Mouse (Mus musculus) neural tube, embryonic 15.5 days (tissue): ENCODE measurements at regions not wholly inside any gene's neighbourhood (a gene's known extent, or its start where the extent isn't known, plus 50 kb on each side); places are given as distances from the start of the nearest gene placed in this dataset.

ENCODE experiments used
- ATAC-seq: fragments of 200-750 bp; cut with Nextera tagmentation; 2 replicates; pipeline ENCODE4 v1.8.0; 2017; ENCODE audit warnings: mild to moderate bottlenecking, moderate TSS enrichment, moderate library complexity; ENCODE audit not compliant: low FRiP score
- H3K27ac ChIP-seq: fragments of 300-500 bp; sonication (generic); replicated peaks from 2 replicates; pipeline ENCODE4 v1.5.1; 2015; ENCODE audit warnings: mild to moderate bottlenecking, inconsistent platforms
- H3K27me3 ChIP-seq: fragments of 300-500 bp; sonication (generic); replicated peaks from 2 replicates; pipeline ENCODE4 v1.6.1; 2015; ENCODE audit warnings: inconsistent platforms
- H3K36me3 ChIP-seq: fragments of 300-500 bp; sonication (generic); 2 replicates; pipeline ENCODE4 v1.6.1; 2015; ENCODE audit warnings: inconsistent platforms
- H3K4me1 ChIP-seq: fragments of 300-500 bp; sonication (generic); 2 replicates; pipeline ENCODE4 v1.6.1; 2015; ENCODE audit warnings: inconsistent platforms
- H3K4me2 ChIP-seq: fragments of 300-500 bp; sonication (generic); 2 replicates; pipeline ENCODE4 v1.6.1; 2015; ENCODE audit warnings: inconsistent platforms, mild to moderate bottlenecking, moderate library complexity
- H3K4me3 ChIP-seq: fragments of 300-500 bp; sonication (generic); replicated peaks from 2 replicates; pipeline ENCODE4 v1.5.1; 2015; ENCODE audit warnings: mild to moderate bottlenecking, inconsistent platforms
- H3K9ac ChIP-seq: fragments of 300-500 bp; sonication (generic); replicated peaks from 2 replicates; pipeline ENCODE4 v1.6.1; 2015; ENCODE audit warnings: mild to moderate bottlenecking, inconsistent platforms
- H3K9me3 ChIP-seq: fragments of 300-500 bp; sonication (generic); replicated peaks from 2 replicates; pipeline ENCODE4 v1.6.1; 2016; ENCODE audit warnings: inconsistent platforms
- WGBS: fragments of 180-500 bp; shearing (Covaris S2); methylation state at CpG from one replicate; pipeline ENCODE4 v1.1.7; 2015; ENCODE audit warnings: mixed read lengths; 5-methylcytosine and 5-hydroxymethylcytosine counted together

DNA sequence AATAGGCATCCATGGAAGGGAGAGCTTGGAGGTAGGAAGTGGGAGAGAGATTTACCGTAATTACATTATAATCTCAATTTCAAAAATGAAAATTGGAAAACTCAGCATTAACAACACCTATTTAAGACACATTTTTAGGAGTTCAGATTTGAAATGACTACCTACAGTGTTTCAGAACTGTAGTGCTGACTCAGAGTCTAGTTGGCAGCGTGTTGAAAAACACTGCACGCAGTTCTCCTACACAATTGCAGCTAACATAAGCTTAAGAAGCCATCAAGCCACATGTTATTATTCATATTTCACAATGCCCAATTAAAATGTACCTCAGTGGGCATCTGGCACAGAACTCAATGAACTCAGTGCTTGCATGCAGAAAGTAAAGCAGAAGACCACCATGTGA lies 863.5 kb downstream of the Basp1 start:
- 97% methylated on average over 3 of the region's 3 CpGs for WGBS
- no peak for ATAC-seq
- no peak overlapping the region for H3K9ac ChIP-seq

GRCm38 (mm10) chr15:24530065-24530464 lies 883.5 kb downstream of the Basp1 start:
- Histone ChIP-seq H3K4me2 (no peak overlapping the region), H3K4me3 (no peak overlapping the region), H3K36me3 (no peaks in the 10 kb centered on the region), H3K27me3 (no peaks in the 10 kb centered on the region), H3K9me3 (no peaks in the 10 kb centered on the region), H3K27ac (no peak overlapping the region), H3K4me1 (no peaks in the 10 kb centered on the region), H3K9ac (no peak overlapping the region)
- no peak for ATAC-seq
- 68% methylated on average over 3 of the region's 3 CpGs for WGBS

More for the DNA sequence above, 863.5 kb downstream of the Basp1 start:
- Histone ChIP-seq H3K27ac (no peak overlapping the region), H3K9me3 (no peaks in the 10 kb centered on the region), H3K4me3 (no peak overlapping the region), H3K27me3 (no peaks in the 10 kb centered on the region), H3K4me1 (no peaks in the 10 kb centered on the region), H3K4me2 (no peak overlapping the region), H3K36me3 (no peaks in the 10 kb centered on the region)

GRCm38 (mm10) chr15:24527379-24527778 lies 886.2 kb downstream of the Basp1 start:
- WGBS: 80% methylated on average over 5 of the region's 5 CpGs
- Histone ChIP-seq H3K4me1 (no peaks in the 10 kb centered on the region), H3K9me3 (no peaks in the 10 kb centered on the region), H3K9ac (no peak overlapping the region), H3K4me2 (no peak overlapping the region), H3K4me3 (no peak overlapping the region), H3K27me3 (no peaks in the 10 kb centered on the region), H3K27ac (no peak overlapping the region), H3K36me3 (no peaks in the 10 kb centered on the region)
- ATAC-seq: no peak

DNA sequence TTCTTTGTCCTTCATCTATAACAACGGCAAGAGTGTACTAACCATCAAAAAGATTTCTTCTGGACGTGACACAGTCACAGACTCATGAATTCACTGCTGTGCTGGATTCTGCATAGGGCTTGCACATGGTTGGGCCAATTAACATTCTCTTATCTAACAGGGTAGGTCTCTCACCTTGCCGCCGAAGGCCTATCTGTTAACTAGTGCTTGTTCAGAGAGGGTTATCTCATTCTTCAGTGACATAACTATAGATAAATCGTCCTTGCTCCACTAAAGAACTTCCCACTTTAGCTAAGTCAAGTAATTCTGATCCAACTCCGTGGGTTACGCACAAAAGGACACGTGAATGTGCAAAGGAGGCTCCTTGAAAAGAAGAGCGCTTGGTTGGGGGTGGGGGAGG lies 899.6 kb downstream of the Basp1 start:
- no peak overlapping the region for H3K27ac ChIP-seq
- ATAC-seq: no peak
- H3K4me2 ChIP-seq: no peak overlapping the region
- no peak overlapping the region for H3K9ac ChIP-seq
- no peaks in the 10 kb centered on the region for H3K36me3 ChIP-seq
- H3K4me1 ChIP-seq: no peaks in the 10 kb centered on the region
- no peaks in the 10 kb centered on the region for H3K9me3 ChIP-seq
- 88% methylated on average over 9 of the region's 9 CpGs for WGBS
- no peak overlapping the region for H3K4me3 ChIP-seq
- H3K27me3 ChIP-seq: no peaks in the 10 kb centered on the region

DNA sequence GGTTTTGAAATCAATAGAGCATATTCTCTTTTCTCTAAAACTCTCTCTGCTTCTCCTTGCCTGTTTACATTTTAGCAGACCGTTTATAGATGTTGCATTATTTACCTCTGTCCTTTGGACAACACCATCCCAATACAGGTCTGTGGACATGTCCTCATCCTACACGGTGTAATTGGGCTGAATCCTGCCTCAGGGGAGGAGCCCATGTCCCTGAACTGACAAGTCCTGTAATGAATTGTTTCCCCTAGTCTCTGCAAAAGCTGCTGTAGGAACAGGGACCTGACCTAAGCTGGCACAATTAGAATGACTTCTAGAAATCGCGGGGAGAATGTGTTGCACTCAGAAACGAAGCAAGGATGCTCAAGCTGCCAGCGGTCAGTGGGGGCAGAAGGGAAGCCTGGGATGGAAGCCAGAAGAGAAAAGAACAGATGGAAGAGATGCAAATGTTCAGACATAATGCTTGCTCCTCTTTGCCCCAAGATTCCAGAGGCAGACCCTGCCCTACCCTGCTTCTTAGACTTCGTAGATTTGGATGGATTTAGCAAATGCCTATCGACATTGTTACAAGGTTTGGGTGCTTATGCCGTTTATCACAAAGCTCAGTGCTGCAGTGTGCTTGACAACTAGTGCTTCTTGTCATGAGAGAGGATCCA lies 911.5 kb downstream of the Basp1 start:
- Histone ChIP-seq H3K27me3 (no peaks in the 10 kb centered on the region), H3K36me3 (no peaks in the 10 kb centered on the region), H3K9ac (no peak overlapping the region), H3K4me1 (no peaks in the 10 kb centered on the region), H3K9me3 (no peaks in the 10 kb centered on the region), H3K27ac (no peak overlapping the region), H3K4me2 (no peak overlapping the region), H3K4me3 (no peak overlapping the region)
- WGBS: 72% methylated on average over 9 of the region's 9 CpGs
- ATAC-seq: no peak

DNA sequence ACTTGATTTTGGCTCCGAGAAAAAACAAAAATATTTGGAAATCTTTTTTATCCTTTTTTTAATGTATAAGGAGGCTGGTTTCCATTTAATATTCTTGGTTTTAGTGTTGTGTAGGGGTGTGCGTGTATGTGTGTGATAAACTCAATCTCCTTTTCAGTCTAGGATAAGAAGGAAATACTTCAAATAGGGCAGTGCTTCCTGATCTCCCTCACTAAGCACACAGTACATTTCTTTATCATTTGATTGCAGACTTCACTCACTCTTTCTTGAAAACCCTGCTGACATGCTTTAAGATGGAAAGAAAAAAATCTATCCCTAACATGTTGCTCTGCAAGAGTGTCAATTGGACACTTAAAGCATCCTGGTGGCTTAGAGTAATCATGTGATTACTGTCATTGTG lies 927.3 kb downstream of the Basp1 start:
- H3K9ac ChIP-seq: no peak overlapping the region
- no peaks in the 10 kb centered on the region for H3K4me1 ChIP-seq
- no peak for ATAC-seq
- H3K27ac ChIP-seq: no peak overlapping the region
- H3K36me3 ChIP-seq: no peaks in the 10 kb centered on the region
- no peaks in the 10 kb centered on the region for H3K9me3 ChIP-seq
- 92% methylated on average over 2 of the region's 2 CpGs for WGBS
- no peaks in the 10 kb centered on the region for H3K27me3 ChIP-seq
- H3K4me3 ChIP-seq: no peak overlapping the region
- no peak overlapping the region for H3K4me2 ChIP-seq

DNA sequence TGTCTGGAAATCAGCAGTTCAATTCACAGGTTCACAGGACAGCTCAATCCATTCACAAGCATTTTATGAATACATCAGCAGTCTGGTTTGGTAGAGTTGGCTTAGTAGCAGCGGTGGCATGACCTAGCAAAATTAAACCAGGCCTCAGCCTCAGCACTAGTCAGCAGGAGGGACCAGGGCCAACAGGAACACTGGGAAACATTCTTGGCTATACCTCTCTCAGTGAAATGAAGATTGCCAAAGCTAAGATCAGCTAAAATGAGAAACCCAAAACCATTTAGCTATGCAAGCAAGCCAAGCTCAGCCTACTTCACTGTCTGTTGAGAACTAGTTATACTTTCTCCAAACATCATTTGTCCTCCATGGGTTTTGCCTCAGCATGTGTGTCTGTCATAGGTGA lies 945.3 kb downstream of the Basp1 start:
- H3K4me1 ChIP-seq: no peaks in the 10 kb centered on the region
- no peak for ATAC-seq
- no peaks in the 10 kb centered on the region for H3K27me3 ChIP-seq
- no peak overlapping the region for H3K9ac ChIP-seq
- H3K4me3 ChIP-seq: no peak overlapping the region
- 94% methylated on average over 1 of the region's 1 CpGs for WGBS
- no peaks in the 10 kb centered on the region for H3K36me3 ChIP-seq
- no peak overlapping the region for H3K4me2 ChIP-seq
- no peaks in the 10 kb centered on the region for H3K9me3 ChIP-seq
- H3K27ac ChIP-seq: no peak overlapping the region

DNA sequence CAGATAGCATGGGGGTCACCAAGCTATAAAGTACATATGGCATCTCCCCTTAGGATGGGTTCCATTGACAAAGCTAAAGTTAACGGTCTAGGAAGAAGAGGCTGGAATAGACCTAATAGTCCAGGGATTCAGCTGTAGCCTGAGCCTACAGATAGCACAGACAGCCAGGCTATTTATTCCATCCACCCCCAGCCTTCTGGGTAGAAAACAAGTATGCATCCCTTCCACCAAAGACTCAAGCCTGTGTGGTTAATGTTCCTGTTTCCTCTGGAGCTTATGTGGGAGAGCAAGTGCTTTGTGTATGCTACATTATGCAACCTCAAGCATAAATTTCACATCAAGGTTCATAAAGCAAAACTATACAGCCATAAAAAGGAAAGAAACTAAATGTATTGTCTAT lies 955.8 kb downstream of the Basp1 start:
- no peak for ATAC-seq
- H3K27ac ChIP-seq: no peak overlapping the region
- WGBS: 89% methylated on average over 1 of the region's 1 CpGs

GRCm38 (mm10) chr15:24433083-24433482 lies 980.5 kb downstream of the Basp1 start:
- Histone ChIP-seq H3K4me1 (no peaks in the 10 kb centered on the region), H3K4me2 (no peak overlapping the region), H3K4me3 (no peak overlapping the region), H3K9me3 (no peaks in the 10 kb centered on the region), H3K36me3 (no peaks in the 10 kb centered on the region), H3K9ac (no peak overlapping the region), H3K27ac (no peak overlapping the region), H3K27me3 (no peaks in the 10 kb centered on the region)
- WGBS: 92% methylated on average over 1 of the region's 1 CpGs
- ATAC-seq: no peak

More for the DNA sequence above, 955.8 kb downstream of the Basp1 start:
- no peaks in the 10 kb centered on the region for H3K4me1 ChIP-seq
- H3K4me2 ChIP-seq: no peak overlapping the region
- H3K4me3 ChIP-seq: no peak overlapping the region
- H3K9ac ChIP-seq: no peak overlapping the region
- no peaks in the 10 kb centered on the region for H3K36me3 ChIP-seq
- no peaks in the 10 kb centered on the region for H3K27me3 ChIP-seq
- no peaks in the 10 kb centered on the region for H3K9me3 ChIP-seq

- no peaks in the 10 kb centered on the region for H3K27me3 ChIP-seq
- H3K27ac ChIP-seq: no peak overlapping the region
- 21% methylated on average over 5 of the region's 5 CpGs for WGBS
- no peak overlapping the region for H3K9ac ChIP-seq
- no peaks in the 10 kb centered on the region for H3K4me1 ChIP-seq
- H3K4me2 ChIP-seq: no peak overlapping the region
- no peaks in the 10 kb centered on the region for H3K36me3 ChIP-seq
- H3K4me3 ChIP-seq: no peak overlapping the region
- no peaks in the 10 kb centered on the region for H3K9me3 ChIP-seq
- ATAC-seq: peak; percentile 79
Measured at GRCm38 (mm10) chr15:24429154-24429553, 984.4 kb downstream of the Basp1 start.

GRCm38 (mm10) chr15:24422333-24422942 lies 991.1 kb downstream of the Basp1 start:
- H3K27ac ChIP-seq: no peak overlapping the region
- no peak for ATAC-seq
- H3K9ac ChIP-seq: no peak overlapping the region
- H3K4me2 ChIP-seq: no peak overlapping the region
- WGBS: 66% methylated on average over 2 of the region's 2 CpGs
- H3K9me3 ChIP-seq: no peaks in the 10 kb centered on the region
- H3K36me3 ChIP-seq: no peaks in the 10 kb centered on the region
- H3K27me3 ChIP-seq: no peaks in the 10 kb centered on the region
- no peaks in the 10 kb centered on the region for H3K4me1 ChIP-seq
- no peak overlapping the region for H3K4me3 ChIP-seq

- WGBS: 79% methylated on average over 1 of the region's 1 CpGs
- H3K4me2 ChIP-seq: no peak overlapping the region
- no peaks in the 10 kb centered on the region for H3K27me3 ChIP-seq
- H3K36me3 ChIP-seq: no peaks in the 10 kb centered on the region
- H3K27ac ChIP-seq: no peak overlapping the region
- ATAC-seq: no peak
- H3K9me3 ChIP-seq: no peaks in the 10 kb centered on the region
- H3K9ac ChIP-seq: no peak overlapping the region
- no peak overlapping the region for H3K4me3 ChIP-seq
- H3K4me1 ChIP-seq: no peaks in the 10 kb centered on the region
Measured at GRCm38 (mm10) chr15:24419736-24420135, 993.8 kb downstream of the Basp1 start.
